Mouse (Mus musculus) urinary bladder, postnatal 25 days (tissue): ENCODE results near the gene B430218F22Rik.
A peak's percentile ranks its signal among the peaks of the same experiment; 100 is the strongest.
"Not testable (repeated sequence)": the region's sequence is repeated elsewhere in the genome, so short reads cannot be mapped to it uniquely, and the experiment has no call there.

Experiments used
- DNase-seq: peaks from one replicate; pipeline ENCODE4 v3.0.0; 2022; ENCODE audit warnings: low spot score

B430218F22Rik gene

DNA sequence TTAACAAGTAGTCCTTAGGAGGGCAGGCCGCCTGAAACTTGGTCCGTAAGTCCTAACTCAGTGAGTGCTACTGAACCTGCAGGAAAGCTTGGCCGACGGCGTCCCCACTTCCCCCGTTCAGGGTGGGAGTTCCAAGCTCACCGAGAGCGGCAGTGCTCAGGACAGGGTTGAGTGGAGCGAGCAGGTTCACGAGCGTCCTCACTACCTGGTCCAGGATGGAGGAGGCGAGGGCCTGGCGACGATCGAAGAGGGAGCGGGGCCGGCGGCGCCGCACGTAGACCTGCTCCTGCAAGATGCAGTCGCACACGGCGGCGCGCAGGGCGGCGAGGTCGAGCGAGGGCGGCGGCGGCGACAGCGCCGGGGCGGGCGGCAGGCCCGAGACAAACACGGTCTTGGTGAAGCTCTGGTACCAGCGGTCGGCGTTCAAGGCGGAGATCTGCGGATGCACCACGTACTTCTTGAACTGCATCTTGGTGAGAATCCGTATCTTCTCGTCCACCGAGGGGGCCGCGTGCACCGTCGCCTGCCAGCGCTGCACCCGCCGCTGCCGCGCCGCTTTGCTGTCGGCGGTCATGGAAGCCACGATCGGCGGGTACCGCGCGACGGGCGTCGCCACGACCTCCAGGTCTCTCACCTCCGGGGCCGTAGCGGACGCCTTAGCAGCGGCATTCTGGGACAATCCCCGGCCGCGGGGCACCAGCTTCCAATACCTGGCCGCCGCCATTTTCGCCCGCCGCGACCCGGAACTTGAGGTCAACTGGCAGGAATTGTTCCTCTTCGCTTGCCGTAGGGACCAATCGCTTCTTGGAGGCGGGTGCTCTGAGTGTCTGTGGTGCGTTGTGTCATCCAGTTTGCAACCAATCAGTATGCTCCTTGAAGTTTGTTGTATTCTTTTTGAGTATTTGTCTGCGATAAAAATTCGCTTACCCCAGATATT, at the start of gene B430218F22Rik, which contains the start of gene Mrps30:
TSS of gene B430218F22Rik (plus strand) at position 120 of the 937 bp plus-strand sequence.
TSS of gene Mrps30 (minus strand) at position 742 of the 937 bp plus-strand sequence.
- peak; percentile 94 for DNase-seq

GRCm38 (mm10) chr13:118350257-118350656, 36.2 kb upstream of the B430218F22Rik start:
- DNase-seq, result no peak

- no peak for DNase-seq
Measured at GRCm38 (mm10) chr13:118350870-118351269, 35.6 kb upstream of the B430218F22Rik start.

- no peak for DNase-seq
Measured at GRCm38 (mm10) chr13:118363342-118363741, 23.1 kb upstream of the B430218F22Rik start.

GRCm38 (mm10) chr13:118365774-118366173, 20.7 kb upstream of the B430218F22Rik start:
- no peak for DNase-seq

- DNase-seq, result no peak
Measured at GRCm38 (mm10) chr13:118372871-118373270, 13.6 kb upstream of the B430218F22Rik start.

DNA sequence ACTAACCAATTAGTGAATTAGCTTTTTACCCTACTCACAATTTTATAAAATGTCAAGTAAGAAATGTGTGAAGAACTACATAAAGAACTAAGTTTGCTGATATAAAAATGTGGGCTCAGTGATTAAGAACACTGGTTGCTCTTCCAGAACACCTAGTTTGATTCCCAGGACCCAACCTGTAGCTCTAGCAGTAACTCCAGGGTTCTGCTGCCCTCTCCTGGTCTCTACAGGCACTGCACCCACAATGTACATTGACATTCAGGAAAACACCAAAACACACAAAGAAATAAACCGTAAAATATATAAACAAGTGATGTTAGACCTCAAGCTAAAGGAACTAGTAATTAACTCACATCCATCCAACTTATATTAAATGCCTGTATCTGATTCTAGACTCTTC, 7.3 kb upstream of the B430218F22Rik start:
- peak; percentile 44 for DNase-seq

DNA sequence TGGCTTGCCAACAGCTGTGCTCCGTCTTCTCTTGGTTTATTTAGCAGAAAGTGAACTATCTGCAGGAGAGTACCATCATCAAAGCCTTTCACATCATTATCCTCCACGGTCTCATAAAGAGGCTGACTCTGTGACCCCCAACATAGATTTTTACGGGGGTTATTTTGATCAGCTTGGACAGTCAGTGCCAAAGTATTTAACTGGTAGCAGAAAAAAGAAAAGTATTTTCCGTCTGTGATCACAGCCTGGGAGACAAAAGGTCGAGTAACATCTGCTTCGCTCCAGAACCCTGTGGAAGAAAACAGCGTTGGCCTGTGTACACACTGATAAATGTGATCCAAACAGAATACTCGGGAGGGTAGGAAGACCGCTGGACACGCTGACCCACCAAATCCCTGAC, 6.0 kb upstream of the B430218F22Rik start:
- DNase-seq, result no peak

GRCm38 (mm10) chr13:118387448-118387801, 995 bp downstream of the B430218F22Rik start:
- DNase-seq, result not testable (repeated sequence)

GRCm38 (mm10) chr13:118395803-118396202, 9.4 kb downstream of the B430218F22Rik start:
- DNase-seq, result no peak

- DNase-seq, result no peak
Measured at GRCm38 (mm10) chr13:118400340-118400739, 13.9 kb downstream of the B430218F22Rik start.

- no peak for DNase-seq
Measured at GRCm38 (mm10) chr13:118403544-118403943, 17.1 kb downstream of the B430218F22Rik start.

GRCm38 (mm10) chr13:118411297-118411992, 25.0 kb downstream of the B430218F22Rik start:
- no peak for DNase-seq

GRCm38 (mm10) chr13:118418163-118418562, 31.7 kb downstream of the B430218F22Rik start:
- DNase-seq, result no peak

- DNase-seq, result no peak
Measured at GRCm38 (mm10) chr13:118420408-118420807, 34.0 kb downstream of the B430218F22Rik start.

GRCm38 (mm10) chr13:118420847-118421246, 34.4 kb downstream of the B430218F22Rik start:
- DNase-seq, result no peak
